Mouse (Mus musculus): ENCODE measurements around the gene Myo5a. TPM values are rescaled to one million over a fixed set of nuclear protein-coding genes. Genes with fewer than 3 reads are reported as not detected.
"Not testable (repeated sequence)": the region's sequence is repeated elsewhere in the genome, so short reads cannot be mapped to it uniquely, and the experiment has no call there.

The Myo5a gene
- total RNA-seq, 1 experiment from 2014 or later, result 177 TPM

DNA sequence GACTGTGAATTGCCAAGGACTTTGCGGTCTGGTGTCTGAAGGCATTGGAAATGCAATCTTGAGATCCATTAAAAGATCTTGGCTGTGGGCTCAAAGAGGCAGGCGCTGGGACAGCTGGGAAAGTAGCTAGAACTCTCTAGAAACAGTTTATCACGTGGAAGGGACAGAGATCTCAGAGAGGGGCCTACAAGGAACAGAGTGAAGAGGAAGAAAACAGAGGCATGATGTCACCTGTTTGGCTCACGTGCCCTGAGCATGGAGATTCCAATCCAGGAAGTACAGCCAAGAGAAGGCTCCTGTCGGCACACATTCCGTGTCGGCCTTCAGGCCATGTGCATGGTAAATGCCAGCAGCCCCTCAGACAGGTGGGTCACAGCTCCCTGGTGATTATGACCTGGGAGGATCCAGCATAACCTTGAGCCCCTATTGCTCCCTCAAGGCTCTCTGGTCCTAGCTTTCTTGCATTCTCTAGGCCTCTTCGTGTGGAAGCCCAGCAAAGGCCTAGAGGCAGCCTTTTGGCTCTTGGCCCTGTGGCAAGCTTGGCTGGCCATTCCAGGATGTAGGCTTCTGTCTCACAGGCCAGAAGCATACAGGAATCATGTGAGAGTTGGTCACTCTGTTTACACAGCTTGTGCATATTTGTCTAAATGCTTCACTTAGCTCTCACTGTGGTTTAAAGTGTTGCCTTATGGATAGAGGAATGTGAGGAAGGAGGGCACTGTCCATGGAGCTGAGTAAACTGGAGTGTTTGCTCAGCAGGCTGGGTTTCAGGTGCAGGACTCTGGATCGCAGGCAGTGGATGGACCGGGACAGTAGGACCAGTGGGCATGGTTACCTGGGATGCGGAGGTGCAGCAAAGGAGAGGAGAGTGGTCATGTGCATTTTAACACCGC is 165.8 kb downstream of the Myo5a start:
- ATAC-seq (ENCODE audit: extremely low read depth, insufficient number of reproducible peaks, low FRiP score, poor library complexity, severe bottlenecking), result no peak

DNA sequence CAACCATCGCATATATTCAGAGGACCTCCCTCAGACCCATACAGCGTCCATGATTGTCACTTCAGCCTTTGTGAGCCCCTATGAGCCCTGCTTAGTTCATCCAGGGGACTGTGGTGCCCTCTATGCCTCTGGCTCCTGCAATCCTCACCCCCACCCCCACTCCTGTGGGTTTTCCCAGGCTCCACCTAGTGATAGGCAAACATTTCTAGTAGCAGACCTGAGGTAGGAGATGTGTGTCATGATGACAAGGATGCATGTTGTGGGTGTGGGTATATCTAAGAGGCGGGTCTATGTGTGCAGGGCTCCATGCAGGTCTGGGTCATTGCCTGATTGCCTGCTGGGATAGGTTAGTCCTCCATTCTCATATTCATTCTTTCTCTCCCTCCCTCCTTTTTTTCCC is 167.4 kb downstream of the Myo5a start:
- no peak for ATAC-seq (ENCODE audit: extremely low read depth, insufficient number of reproducible peaks, low FRiP score, poor library complexity, severe bottlenecking)

DNA sequence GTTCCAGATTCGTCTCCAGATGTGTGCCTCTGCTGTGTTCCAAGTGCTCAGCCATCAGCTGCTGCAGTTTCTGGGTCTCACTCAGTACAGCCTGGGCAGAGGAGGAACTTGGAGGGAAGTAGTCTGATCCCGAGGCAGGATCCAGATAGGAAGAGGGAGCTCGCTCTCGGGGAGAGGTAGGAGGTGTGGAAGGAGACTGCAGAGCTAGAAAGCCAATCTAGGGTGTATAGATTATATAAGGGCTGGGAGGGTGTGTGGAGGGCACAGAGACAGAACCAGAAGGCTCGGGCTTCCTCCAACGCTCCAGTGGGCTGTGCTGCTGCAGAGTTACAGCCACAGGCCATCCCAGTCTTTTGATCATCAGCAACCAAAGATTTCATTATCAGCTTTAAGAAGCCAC is 172.2 kb downstream of the Myo5a start:
- no peak for ATAC-seq (ENCODE audit: extremely low read depth, insufficient number of reproducible peaks, low FRiP score, poor library complexity, severe bottlenecking)

DNA sequence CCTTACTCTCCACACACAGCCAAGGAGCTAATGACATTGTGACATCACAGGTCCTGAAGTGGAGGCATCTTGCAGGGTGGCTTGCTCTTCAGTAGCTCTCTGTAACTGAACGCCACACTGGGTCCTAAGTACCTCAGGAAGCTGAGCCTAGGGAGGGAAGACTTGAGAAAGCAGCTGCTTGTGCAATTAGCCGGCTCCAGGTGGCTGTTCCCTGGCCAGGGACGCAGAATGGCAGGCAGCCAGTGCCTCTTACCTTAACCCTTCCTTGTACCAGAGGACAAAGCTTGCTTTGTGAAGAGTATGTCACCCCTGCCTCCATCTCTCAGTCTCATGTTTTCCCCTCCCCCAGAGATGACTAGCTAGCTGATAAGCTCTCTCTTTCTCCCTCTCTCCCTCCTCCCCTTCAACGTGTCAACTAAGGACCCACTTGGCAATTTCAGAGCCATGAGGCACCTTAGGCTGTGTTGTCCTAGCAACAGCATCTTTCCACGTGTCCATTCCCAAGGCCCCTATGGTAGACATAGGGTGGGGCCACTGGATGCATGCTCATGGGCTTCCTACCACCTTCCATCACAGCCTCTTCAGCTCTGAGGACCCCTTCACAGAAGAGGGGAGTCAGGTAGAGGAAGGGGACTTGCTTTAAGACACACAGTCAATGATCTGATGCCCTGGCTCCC is 173.1 kb downstream of the Myo5a start:
- no peak for ATAC-seq (ENCODE audit: extremely low read depth, insufficient number of reproducible peaks, low FRiP score, poor library complexity, severe bottlenecking)

DNA sequence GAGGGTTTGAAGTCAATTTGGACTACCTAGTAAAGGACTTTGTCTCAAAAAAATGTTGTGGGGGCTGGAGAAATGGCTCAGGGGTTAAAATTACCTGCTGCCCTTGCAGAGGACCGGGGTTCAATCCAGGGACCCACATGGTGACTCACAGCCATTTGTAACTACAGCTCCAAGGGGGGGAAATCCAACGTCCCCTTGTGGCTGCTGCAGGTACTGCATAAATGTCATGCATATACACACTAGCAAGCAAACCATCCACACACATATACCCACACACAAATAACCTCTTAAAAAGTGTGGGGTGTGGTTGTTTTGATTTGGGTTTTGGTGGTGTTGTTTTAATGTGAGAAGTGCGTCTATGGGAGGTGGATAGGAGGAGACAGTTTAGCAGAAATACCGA is 173.7 kb downstream of the Myo5a start:
- ATAC-seq (ENCODE audit: extremely low read depth, insufficient number of reproducible peaks, low FRiP score, poor library complexity, severe bottlenecking), result no peak

DNA sequence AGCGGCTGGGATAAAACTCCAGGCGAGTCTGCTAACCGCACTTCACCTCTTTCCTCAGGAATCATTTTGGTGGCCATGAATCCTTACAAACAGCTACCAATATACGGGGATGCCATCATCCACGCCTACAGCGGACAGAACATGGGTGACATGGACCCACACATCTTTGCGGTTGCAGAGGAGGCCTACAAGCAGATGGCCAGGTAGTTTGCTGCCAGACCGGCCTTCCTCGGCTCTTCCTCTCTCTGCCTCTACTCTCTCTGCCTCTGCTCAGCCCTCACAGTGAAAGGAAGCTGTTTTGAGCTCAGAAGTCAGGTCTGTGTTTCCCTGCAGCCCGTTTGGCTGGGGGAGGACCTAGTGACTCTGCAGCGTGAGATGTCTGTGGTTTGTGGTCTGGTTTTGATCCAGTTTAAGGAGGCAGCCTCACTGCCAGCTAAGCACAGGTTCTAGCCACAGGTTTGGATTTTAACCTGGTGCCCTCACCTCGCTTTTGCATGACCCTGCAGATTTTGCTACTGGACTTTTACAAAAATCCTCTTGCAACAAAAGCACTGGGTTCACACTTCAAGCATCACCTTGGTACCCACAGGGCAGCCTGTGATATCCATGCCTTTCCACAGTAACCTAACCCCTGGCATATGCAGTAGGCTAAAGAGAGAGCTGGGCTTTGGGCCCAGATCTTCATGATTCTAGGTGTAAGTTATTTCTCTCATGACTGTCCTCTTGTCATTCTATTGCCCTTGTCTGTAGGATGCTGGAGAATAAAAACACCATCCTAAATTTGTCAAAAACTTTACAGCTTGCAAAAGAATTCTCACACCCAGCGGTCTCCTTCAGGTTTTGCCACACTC is 175.5 kb downstream of the Myo5a start:
- no peak for ATAC-seq (ENCODE audit: extremely low read depth, insufficient number of reproducible peaks, low FRiP score, poor library complexity, severe bottlenecking)

DNA sequence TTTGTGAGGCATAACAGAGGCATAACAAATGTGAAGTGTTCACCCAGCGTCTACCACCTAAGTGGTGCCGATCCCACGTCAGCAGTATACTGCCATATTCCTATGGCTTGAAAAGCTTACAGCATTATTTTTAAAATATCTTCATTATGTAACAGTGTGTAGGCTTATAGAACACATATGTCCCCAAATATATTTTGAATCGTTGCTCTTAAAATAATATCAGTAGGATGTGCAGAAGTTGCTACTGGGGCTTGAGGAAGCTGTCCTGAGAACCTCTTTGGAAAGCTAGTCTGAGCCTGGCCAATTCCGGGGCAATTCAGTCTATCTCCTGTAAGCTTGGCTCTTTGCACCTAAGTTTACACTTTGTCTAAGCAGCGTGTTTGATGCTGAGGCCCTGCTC is 177.1 kb downstream of the Myo5a start:
- ATAC-seq (ENCODE audit: extremely low read depth, insufficient number of reproducible peaks, low FRiP score, poor library complexity, severe bottlenecking), result no peak

DNA sequence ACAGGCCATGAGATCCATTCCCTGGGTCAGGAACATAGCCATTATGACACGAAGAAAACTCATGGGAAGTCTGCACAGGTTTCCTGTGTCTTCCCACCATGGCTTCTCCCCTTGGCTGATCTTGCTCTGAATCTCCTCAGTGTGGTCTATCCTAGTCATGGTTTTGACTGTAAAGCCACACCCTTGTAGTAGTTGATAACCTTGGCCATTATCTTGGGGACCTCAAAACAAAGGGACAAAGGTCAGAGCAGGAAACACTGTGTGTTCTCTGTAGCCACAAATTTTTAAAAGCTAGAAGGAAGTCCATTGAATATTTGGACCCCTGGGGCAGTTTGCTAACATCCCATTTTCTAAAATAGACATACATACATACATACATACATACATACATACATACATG is 177.5 kb downstream of the Myo5a start:
- ATAC-seq (ENCODE audit: extremely low read depth, insufficient number of reproducible peaks, low FRiP score, poor library complexity, severe bottlenecking), result no peak

DNA sequence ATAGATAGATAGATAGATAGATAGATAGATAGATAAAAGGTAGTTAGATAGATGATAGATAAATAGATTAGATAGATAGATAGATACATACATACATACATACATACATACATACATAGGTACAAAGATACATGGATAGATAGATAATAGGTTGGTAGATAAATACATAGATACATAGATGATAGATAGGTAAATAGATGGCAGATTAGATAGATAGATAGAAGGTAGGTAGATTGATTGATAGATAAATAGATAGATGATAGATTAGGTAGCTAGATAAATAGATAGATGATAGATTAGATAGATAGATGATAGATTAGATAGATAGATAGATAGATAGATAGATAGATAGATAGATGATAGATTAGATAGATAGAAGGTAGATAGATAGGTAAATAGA is 178.1 kb downstream of the Myo5a start:
- ATAC-seq (ENCODE audit: extremely low read depth, insufficient number of reproducible peaks, low FRiP score, poor library complexity, severe bottlenecking), result no peak

DNA sequence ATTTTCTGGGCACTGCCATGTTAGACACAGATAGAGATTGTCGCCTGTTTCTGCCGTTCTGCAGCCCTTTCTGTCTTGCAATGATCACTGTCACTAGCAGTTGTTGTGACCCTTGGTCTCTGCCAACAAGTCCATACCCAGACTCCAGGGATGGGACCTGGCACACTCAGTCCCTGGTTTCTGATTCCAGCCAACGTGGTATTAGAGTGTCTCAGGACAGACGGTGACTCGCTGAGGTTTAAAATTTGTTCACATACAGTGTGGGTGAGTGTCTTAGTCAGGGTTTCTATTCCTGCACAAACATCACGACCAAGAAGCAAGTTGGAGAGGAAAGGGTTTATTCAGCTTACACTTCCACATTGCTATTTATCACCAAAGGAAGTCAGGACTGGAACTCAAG is 182.3 kb downstream of the Myo5a start:
- not testable (repeated sequence) for ATAC-seq (ENCODE audit: extremely low read depth, insufficient number of reproducible peaks, low FRiP score, poor library complexity, severe bottlenecking)

DNA sequence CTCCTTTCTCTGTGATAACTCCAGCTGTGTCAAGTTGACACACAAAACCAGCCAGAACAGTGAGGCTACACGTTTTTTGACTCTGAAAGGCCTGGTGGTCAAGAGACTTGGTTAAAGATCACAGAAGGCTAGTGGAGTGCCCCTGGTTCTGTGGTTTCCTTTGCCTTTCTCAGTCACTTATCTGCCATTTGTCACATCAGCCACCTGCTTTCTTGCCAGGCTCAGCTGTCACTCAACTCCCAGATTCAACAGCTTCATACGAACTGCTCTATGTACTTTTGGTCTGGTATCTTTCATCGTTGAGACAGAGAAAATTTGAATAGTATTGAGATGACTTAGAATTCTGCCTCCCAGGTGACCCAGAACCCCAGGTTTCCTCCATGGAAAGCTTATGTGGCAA is 183.0 kb downstream of the Myo5a start:
- ATAC-seq (ENCODE audit: extremely low read depth, insufficient number of reproducible peaks, low FRiP score, poor library complexity, severe bottlenecking), result no peak

DNA sequence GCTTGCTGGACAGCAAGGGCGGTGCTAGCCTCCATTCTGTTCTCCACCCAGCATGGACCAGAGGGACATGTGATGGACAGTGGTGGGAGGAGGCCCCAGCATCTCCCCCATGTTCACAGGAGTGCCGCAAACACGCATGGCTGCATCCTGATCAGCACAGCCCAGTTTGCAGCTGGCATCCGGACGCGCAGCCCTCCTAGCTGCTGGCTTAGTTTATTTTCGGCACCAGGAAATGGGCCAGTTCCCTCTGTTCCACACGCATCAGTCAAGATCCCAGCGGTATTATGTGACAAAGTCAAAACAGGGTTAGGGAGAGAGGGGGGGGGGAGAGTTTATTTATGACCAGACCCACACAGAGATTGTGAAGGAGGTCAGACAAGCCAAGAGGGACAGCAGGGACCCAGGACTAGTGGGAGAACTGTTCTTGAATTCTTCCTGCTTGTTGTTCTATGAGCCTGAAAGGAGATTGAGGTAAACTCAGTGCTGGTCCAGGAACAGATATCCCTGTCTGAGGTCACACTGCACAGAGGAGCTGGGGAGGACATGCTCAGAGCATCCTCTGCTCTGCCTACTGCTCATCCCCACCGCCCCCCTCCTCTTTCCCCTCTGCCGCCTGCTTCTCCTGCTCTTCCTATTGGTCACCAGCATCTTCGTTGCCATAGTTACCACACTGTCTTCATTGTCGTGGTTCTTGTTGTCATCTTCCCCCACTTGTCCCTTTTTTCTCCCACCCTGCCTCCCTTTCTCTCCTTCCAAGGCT is 183.6 kb downstream of the Myo5a start:
- 0 out of 2 replicates have a peak, but pooled peaks have one; percentile 3 for ATAC-seq (ENCODE audit: extremely low read depth, insufficient number of reproducible peaks, low FRiP score, poor library complexity, severe bottlenecking)

DNA sequence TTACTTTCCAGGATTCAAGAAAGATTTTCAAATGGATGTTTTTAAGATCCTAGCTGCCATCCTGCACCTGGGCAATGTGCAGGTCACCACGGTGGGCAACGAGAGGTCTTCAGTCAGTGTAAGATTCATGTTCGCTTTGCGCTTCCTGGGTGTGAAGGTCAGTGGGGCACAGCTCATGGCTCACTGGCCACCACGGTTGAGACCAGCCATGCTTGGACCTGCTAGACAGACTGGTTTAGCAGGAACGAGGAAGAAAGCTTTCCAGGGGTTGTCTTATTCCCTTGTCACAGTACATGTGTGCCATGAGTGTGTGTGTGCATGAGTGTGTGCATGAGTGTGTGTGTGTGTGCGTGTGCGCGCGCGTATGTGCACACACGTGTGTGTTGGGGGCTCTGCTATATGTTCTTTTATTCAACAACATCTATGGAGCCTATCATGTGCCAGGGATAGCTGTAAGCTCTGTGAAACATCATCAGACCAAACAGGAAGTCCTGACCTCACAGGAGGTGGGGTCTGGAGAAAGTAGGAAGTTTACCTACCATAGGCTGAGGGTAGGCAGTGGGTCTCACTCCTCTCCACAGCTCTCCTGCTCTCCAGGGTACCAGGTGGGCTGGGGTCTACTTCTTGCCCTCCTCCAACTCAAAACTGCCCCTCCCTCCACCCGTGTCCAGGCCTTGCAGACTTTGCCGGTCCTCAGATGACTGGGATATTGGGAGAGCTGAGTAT is 185.2 kb downstream of the Myo5a start:
- ATAC-seq (ENCODE audit: extremely low read depth, insufficient number of reproducible peaks, low FRiP score, poor library complexity, severe bottlenecking), result peak; percentile 65

DNA sequence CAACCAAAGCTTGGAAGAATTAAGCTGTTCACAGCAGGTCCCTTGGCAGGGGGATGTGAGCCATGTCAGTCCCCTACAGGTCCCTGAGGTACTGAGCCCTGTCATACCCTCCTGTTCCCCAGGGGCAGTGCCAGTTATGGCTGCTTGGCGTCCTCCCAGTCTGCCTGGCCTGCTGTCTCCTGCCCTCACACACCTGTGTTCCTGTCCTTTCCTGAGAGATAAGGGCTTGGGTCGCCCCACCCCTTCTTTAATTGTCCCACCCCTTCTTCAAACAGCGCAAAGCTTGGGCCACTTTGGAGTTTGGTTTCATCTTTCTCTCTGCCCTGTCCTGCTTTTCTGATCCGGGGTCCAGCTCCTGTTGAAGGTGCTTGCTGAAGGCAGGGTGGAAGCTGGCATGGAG is 188.0 kb downstream of the Myo5a start:
- no peak for ATAC-seq (ENCODE audit: extremely low read depth, insufficient number of reproducible peaks, low FRiP score, poor library complexity, severe bottlenecking)

DNA sequence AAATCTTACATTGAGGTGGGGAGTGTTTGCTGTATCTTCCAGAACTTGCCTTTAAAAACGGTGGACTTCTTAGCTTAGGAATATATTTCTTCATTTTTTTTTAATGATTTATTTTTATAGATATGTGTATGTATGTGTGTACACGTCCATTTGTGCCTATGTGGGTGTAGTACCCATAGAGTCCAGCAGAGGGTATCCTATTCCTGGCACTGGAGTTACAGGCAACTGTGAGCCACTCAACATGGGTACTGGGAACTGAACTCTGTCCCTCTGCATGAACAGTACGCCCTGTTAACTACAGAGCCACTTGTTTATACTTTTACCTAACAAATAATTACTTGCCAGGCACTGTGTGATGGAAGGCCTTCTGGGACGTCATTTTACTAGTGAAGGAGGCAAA is 188.8 kb downstream of the Myo5a start:
- ATAC-seq (ENCODE audit: extremely low read depth, insufficient number of reproducible peaks, low FRiP score, poor library complexity, severe bottlenecking), result no peak

DNA sequence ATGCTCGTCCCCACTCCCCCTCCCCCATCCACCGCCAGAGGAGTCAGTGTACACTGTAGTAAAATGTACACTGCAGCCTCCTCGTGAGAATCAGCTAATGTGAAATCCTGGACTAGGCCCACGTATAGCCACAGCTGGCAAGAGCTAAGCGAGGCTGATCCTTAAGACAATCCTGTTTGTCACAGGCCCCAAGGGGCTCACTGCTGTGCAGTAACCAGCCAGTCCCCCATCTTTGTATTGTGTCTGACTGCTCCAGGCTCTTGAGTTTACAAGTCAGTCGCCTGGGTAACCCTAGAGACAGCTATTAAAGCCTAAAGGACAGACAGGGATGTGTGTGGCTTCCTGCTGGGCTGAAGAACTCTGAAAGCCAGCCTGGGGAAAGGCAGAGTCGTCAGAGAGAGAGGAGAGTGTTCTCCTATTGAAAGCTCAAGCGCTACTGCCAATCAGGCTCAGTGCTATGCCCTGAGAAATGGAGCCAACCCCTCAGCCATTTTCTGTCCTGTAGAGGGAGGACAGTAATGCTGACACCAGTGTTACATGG is 190.6 kb downstream of the Myo5a start:
- ATAC-seq (ENCODE audit: extremely low read depth, insufficient number of reproducible peaks, low FRiP score, poor library complexity, severe bottlenecking), result no peak

DNA sequence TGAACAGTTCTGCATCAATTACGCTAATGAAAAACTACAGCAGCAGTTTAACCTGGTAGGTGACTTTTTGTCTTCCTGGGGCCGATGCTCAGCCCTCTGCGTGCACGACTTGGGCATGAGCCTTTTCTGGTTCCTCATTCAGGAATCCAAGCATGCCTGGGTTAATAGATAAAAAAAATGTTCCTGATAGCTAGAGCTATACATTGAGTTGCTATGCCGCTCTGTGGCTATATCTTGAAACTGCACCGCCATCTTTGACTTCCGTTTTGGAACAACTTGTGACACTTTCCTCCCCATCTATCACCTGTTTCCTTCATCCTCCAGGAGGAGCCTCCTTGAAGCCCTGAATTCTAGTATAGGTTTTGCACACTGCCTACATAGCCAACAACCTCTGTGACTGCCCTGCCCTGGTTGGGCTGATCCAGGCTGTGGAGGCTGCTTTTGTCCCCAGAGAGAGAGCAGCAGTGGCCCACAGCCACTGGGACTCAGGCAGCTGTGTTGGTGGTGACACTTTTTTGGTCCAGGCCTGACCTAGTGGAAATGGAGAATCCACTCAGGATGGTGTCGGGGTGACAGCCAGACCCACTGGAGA is 191.5 kb downstream of the Myo5a start:
- ATAC-seq (ENCODE audit: extremely low read depth, insufficient number of reproducible peaks, low FRiP score, poor library complexity, severe bottlenecking), result peak; percentile 37; the same call in 1 of the 2 replicates
